28 mouse cellular contexts compared by ENCODE assay signal in the genomic region with DNA sequence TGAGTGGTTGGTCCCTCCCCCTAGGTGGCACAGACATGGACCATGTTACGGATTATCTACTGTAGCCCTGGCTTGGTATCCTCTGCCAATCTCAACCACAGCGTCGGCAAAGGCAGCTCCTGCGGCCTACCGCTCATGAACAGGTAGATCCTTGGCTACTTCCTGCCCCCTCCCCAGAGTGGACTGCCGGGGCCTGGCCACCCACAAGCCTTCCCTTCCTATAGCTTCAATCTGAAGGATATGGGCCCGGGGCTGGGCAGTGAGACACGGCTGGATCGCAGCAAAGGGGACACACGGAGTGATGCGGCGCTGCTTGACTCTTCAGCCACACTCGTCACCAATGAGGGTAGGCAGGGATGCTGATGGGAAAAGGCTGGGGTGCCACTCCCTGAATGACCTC. TPM values are rescaled to one million over a fixed set of nuclear protein-coding genes. Genes with fewer than 3 reads are reported as not detected.
A peak's percentile ranks its signal among the peaks of the same experiment; 100 is the strongest.
DNase-seq lines count a peak whose midpoint lies in the region; ATAC-seq lines count a peak whose summit lies in the region.
"Had no signal": no experiment of that assay in that cellular context is flagged by ENCODE, and none has a peak within 500 bp of the region (broad histone marks: within the 10 kb centered on the region; RNA-seq: fewer than 3 reads in every experiment).

No protein-coding gene starts in this region.

- 0 out of 2 replicates have a peak overlapping the region, but pooled peaks have one; percentile 14 for H3K4me3 ChIP-seq in hindbrain, embryonic 10.5 days
- H3K4me3 ChIP-seq in hindbrain, embryonic 12.5 days = no peak overlapping the region
- no peak overlapping the region for H3K4me3 ChIP-seq in neural tube, embryonic 13.5 days
- H3K4me3 ChIP-seq: erythroblast, embryonic 14.5 days; forebrain, embryonic 12.5 days had no signal

- H3K9ac ChIP-seq in hindbrain, embryonic 12.5 days = no peak overlapping the region
- H3K9ac ChIP-seq in neural tube, embryonic 13.5 days = peak overlapping the region; percentile 38; the same call in 1 of the 2 replicates
- H3K9ac ChIP-seq: forebrain, embryonic 12.5 days; heart, embryonic 12.5 days; liver, embryonic 14.5 days had no signal

- no peak overlapping the region for H3K4me2 ChIP-seq in hindbrain, embryonic 12.5 days (replicated peaks)
- no peak overlapping the region for H3K4me2 ChIP-seq in neural tube, embryonic 13.5 days
- H3K4me2 ChIP-seq: forebrain, embryonic 12.5 days; heart, embryonic 12.5 days; midbrain, embryonic 11.5 days had no signal

- H3K27me3 ChIP-seq in hindbrain, embryonic 10.5 days (ENCODE audit: insufficient read depth, poor library complexity, severe bottlenecking) = no peaks in the 10 kb centered on the region; the same call in 1 of the 2 replicates
- H3K27me3 ChIP-seq in hindbrain, embryonic 12.5 days = no peaks in the 10 kb centered on the region
- H3K27me3 ChIP-seq in neural tube, embryonic 13.5 days = no peaks in the 10 kb centered on the region

- H3K9me3 ChIP-seq in hindbrain, embryonic 10.5 days = no peaks in the 10 kb centered on the region
- no peaks in the 10 kb centered on the region for H3K9me3 ChIP-seq in hindbrain, embryonic 12.5 days (replicated peaks)
- H3K9me3 ChIP-seq in neural tube, embryonic 13.5 days = no peaks in the 10 kb centered on the region
- H3K9me3 ChIP-seq: forebrain, embryonic 12.5 days; G1E; heart, embryonic 12.5 days had no signal

- DNase-seq in adrenal gland, adult (ENCODE audit: inconsistent age in 2 of 2, low spot score in 1 of 2) = peak; percentile 21 to 33
- DNase-seq in adrenal gland, adult 2 months = no peak
- no peak for DNase-seq in hindbrain, embryonic 10.5 days (ENCODE audit: low spot score)
- no peak for DNase-seq in neural tube, embryonic 10.5 days (ENCODE audit: extremely low spot score, low spot score)
- no peak for DNase-seq in thymus, postnatal 0 days (ENCODE audit: low spot score)
- DNase-seq: adrenal gland, postnatal 14 days; cerebellum, adult 11 months; gastrocnemius, postnatal 14 days; kidney, postnatal 4 days; left cerebral cortex, postnatal 4 days; liver; lung, adult 2 months; lung, postnatal 10 days; right cerebral cortex, postnatal 4 days had no signal

- peaks cover 87% of the 10 kb centered on the region for H3K4me1 ChIP-seq in hindbrain, embryonic 10.5 days (replicated peaks)
- peaks cover 75% of the 10 kb centered on the region for H3K4me1 ChIP-seq in hindbrain, embryonic 12.5 days
- peaks cover 85% of the 10 kb centered on the region for H3K4me1 ChIP-seq in neural tube, embryonic 13.5 days (replicated peaks)

- WGBS in hindbrain, embryonic 10.5 days = 95% methylated on average over 13 of the region's 13 CpGs
- 95% methylated on average over 13 of the region's 13 CpGs for WGBS in hindbrain, embryonic 12.5 days
- WGBS in neural tube, embryonic 13.5 days = 93% methylated on average over 13 of the region's 13 CpGs

- no peak for ATAC-seq in hindbrain, embryonic 12.5 days (ENCODE audit: low FRiP score)
- no peak for ATAC-seq in neural tube, embryonic 13.5 days (ENCODE audit: low read depth)
- ATAC-seq: intestine, embryonic 16.5 days had no signal

- H3K36me3 ChIP-seq in hindbrain, embryonic 10.5 days = peaks cover 58% of the 10 kb centered on the region
- peaks cover 51% of the 10 kb centered on the region for H3K36me3 ChIP-seq in hindbrain, embryonic 12.5 days
- H3K36me3 ChIP-seq in neural tube, embryonic 13.5 days = peaks cover 51% of the 10 kb centered on the region

- H3K27ac ChIP-seq in hindbrain, embryonic 10.5 days = no peak overlapping the region
- no peak overlapping the region for H3K27ac ChIP-seq in hindbrain, embryonic 12.5 days
- no peak overlapping the region for H3K27ac ChIP-seq in neural tube, embryonic 13.5 days (replicated peaks)
- H3K27ac ChIP-seq: forebrain, embryonic 12.5 days; kidney, postnatal 0 days; liver, embryonic 14.5 days; macrophage; stomach, postnatal 0 days had no signal

RNA-seq across cellular contexts. Expression of gene Jmjd8, which starts 1.7 kb away (rescaled TPM):
- 100 to 1,000 TPM in 1 of 2 experiments, 10 to 100 TPM in 1; 99.4 to 111 TPM for total RNA-seq in adrenal gland, adult 2 months (2021)
- 99.1 and 121 TPM in 2 replicates for polyA plus RNA-seq in adrenal gland, adult 2 months (2012; rRNA removed)
- 51.5 and 64.3 TPM in 2 replicates for polyA plus RNA-seq in hindbrain, embryonic 10.5 days (2016; fragmentation: Nextera tagmentation; extraction: Ambion mirVana)
- polyA plus RNA-seq in hindbrain, embryonic 12.5 days (2016; fragmentation: Nextera tagmentation; extraction: Ambion mirVana) = 64.0 and 64.7 TPM in 2 replicates
- 55.2 and 60.6 TPM in 2 replicates for polyA plus RNA-seq in neural tube, embryonic 13.5 days (2015; fragmentation: Nextera tagmentation; extraction: Ambion mirVana)
- 28.8 and 32.2 TPM in 2 replicates for polyA plus RNA-seq in thymus, postnatal 0 days (2015; fragmentation: Nextera tagmentation; extraction: Ambion mirVana)

RNA-seq across cellular contexts. Expression of gene Wdr24, which starts 3.6 kb away (rescaled TPM):
- total RNA-seq in adrenal gland, adult 2 months (2021) = 10 to 100 TPM; 19.1 to 20.8 TPM
- polyA plus RNA-seq in adrenal gland, adult 2 months (2012; rRNA removed) = 29.5 and 38.3 TPM in 2 replicates
- 30.1 and 30.7 TPM in 2 replicates for polyA plus RNA-seq in hindbrain, embryonic 10.5 days (2016; fragmentation: Nextera tagmentation; extraction: Ambion mirVana)
- 25.9 and 27.0 TPM in 2 replicates for polyA plus RNA-seq in hindbrain, embryonic 12.5 days (2016; fragmentation: Nextera tagmentation; extraction: Ambion mirVana)
- 27.0 and 28.3 TPM in 2 replicates for polyA plus RNA-seq in neural tube, embryonic 13.5 days (2015; fragmentation: Nextera tagmentation; extraction: Ambion mirVana)
- 25.8 and 27.3 TPM in 2 replicates for polyA plus RNA-seq in thymus, postnatal 0 days (2015; fragmentation: Nextera tagmentation; extraction: Ambion mirVana)

RNA-seq across cellular contexts. Expression of gene Stub1, which starts 6.2 kb away (rescaled TPM):
- 100 to 1,000 TPM; 149 to 184 TPM for total RNA-seq in adrenal gland, adult 2 months (2021)
- 224 and 236 TPM in 2 replicates for polyA plus RNA-seq in adrenal gland, adult 2 months (2012; rRNA removed)
- 360 and 390 TPM in 2 replicates for polyA plus RNA-seq in hindbrain, embryonic 10.5 days (2016; fragmentation: Nextera tagmentation; extraction: Ambion mirVana)
- 271 and 291 TPM in 2 replicates for polyA plus RNA-seq in hindbrain, embryonic 12.5 days (2016; fragmentation: Nextera tagmentation; extraction: Ambion mirVana)
- 284 and 316 TPM in 2 replicates for polyA plus RNA-seq in neural tube, embryonic 13.5 days (2015; fragmentation: Nextera tagmentation; extraction: Ambion mirVana)
- polyA plus RNA-seq in thymus, postnatal 0 days (2015; fragmentation: Nextera tagmentation; extraction: Ambion mirVana) = 181 and 191 TPM in 2 replicates

RNA-seq across cellular contexts. Expression of gene Rhbdl1, which starts 10.1 kb away (rescaled TPM):
- 10 to 100 TPM in 1 of 2 experiments, 1 to 10 TPM in 1; 9.8 to 47.1 TPM for total RNA-seq in adrenal gland, adult 2 months (2021)
- polyA plus RNA-seq in adrenal gland, adult 2 months (2012; rRNA removed) = 88.1 and 142 TPM in 2 replicates
- polyA plus RNA-seq in hindbrain, embryonic 10.5 days (2016; fragmentation: Nextera tagmentation; extraction: Ambion mirVana) = 1.7 and 3.1 TPM in 2 replicates
- polyA plus RNA-seq in hindbrain, embryonic 12.5 days (2016; fragmentation: Nextera tagmentation; extraction: Ambion mirVana) = 6.1 and 7.5 TPM in 2 replicates
- polyA plus RNA-seq in neural tube, embryonic 13.5 days (2015; fragmentation: Nextera tagmentation; extraction: Ambion mirVana) = 18.9 and 21.1 TPM in 2 replicates
- 0.38 and 0.45 TPM in 2 replicates for polyA plus RNA-seq in thymus, postnatal 0 days (2015; fragmentation: Nextera tagmentation; extraction: Ambion mirVana)
- total RNA-seq: hematopoietic stem cell, adult 5-6 weeks had no signal

RNA-seq across cellular contexts. Expression of gene Gm20683, which starts 14.6 kb away (rescaled TPM):
- 10 to 100 TPM; 14.0 to 16.3 TPM for total RNA-seq in adrenal gland, adult 2 months (2021)
- 192 and 239 TPM in 2 replicates for polyA plus RNA-seq in adrenal gland, adult 2 months (2012; rRNA removed)
- 1.5 and 3.1 TPM in 2 replicates for polyA plus RNA-seq in hindbrain, embryonic 10.5 days (2016; fragmentation: Nextera tagmentation; extraction: Ambion mirVana)
- polyA plus RNA-seq in hindbrain, embryonic 12.5 days (2016; fragmentation: Nextera tagmentation; extraction: Ambion mirVana) = 3.9 TPM in 2 replicates
- polyA plus RNA-seq in neural tube, embryonic 13.5 days (2015; fragmentation: Nextera tagmentation; extraction: Ambion mirVana) = 6.9 and 7.5 TPM in 2 replicates
- 1.2 and 1.5 TPM in 2 replicates for polyA plus RNA-seq in thymus, postnatal 0 days (2015; fragmentation: Nextera tagmentation; extraction: Ambion mirVana)
- total RNA-seq: common myeloid progenitor, adult 5-6 weeks had no signal

Comparison
In these comparisons a context has a peak if more than half of its experiments do, and no peak if none do; other contexts are left out.
1. DNase-seq: peak in adrenal gland, adult (2 of 2); none in adrenal gland, adult 2 months (single experiment), hindbrain, embryonic 10.5 days (single experiment), neural tube, embryonic 10.5 days (single experiment) and thymus, postnatal 0 days (single experiment).